Mouse (Mus musculus) kidney, embryonic 15.5 days (tissue): ENCODE data around the gene Golph3l. TPM values are rescaled to one million over a fixed set of nuclear protein-coding genes. Genes with fewer than 3 reads are reported as not detected.
"Not testable (repeated sequence)": the region's sequence is repeated elsewhere in the genome, so short reads cannot be mapped to it uniquely, and the experiment has no call there.

Experiments used
- ATAC-seq: fragments of 200-750 bp; cut with Nextera tagmentation; replicated peaks from 2 replicates; pipeline ENCODE4 v1.8.0; 2017; ENCODE audit warnings: moderate TSS enrichment; ENCODE audit not compliant: low FRiP score
- H3K27ac ChIP-seq: fragments of 300-500 bp; sonication (generic); 2 replicates; pipeline ENCODE4 v1.5.1; 2015; ENCODE audit warnings: mild to moderate bottlenecking, inconsistent platforms
- H3K27me3 ChIP-seq: fragments of 300-500 bp; sonication (generic); 2 replicates; pipeline ENCODE4 v1.6.1; 2015; ENCODE audit warnings: inconsistent platforms
- H3K36me3 ChIP-seq: fragments of 300-500 bp; sonication (generic); 2 replicates; pipeline ENCODE4 v1.6.1; 2015; ENCODE audit warnings: inconsistent platforms
- H3K4me1 ChIP-seq: fragments of 300-500 bp; sonication (generic); 2 replicates; pipeline ENCODE4 v1.6.1; 2015; ENCODE audit warnings: inconsistent platforms
- H3K4me2 ChIP-seq: fragments of 300-500 bp; sonication (generic); 2 replicates; pipeline ENCODE4 v1.6.1; 2015; ENCODE audit warnings: moderate library complexity, mild to moderate bottlenecking, inconsistent platforms
- H3K4me3 ChIP-seq: fragments of 300-500 bp; sonication (generic); replicated peaks from 2 replicates; pipeline ENCODE4 v1.5.1; 2015; ENCODE audit warnings: mild to moderate bottlenecking, inconsistent platforms
- H3K9ac ChIP-seq: fragments of 300-500 bp; sonication (generic); 2 replicates; pipeline ENCODE4 v1.6.1; 2015; ENCODE audit warnings: mild to moderate bottlenecking, inconsistent platforms
- H3K9me3 ChIP-seq: fragments of 300-500 bp; sonication (generic); replicated peaks from 2 replicates; pipeline ENCODE4 v1.6.1; 2016; ENCODE audit warnings: inconsistent platforms
- WGBS: fragments of 180-500 bp; shearing (Covaris S2); methylation state at CpG from one replicate; pipeline ENCODE4 v1.1.7; 2015; ENCODE audit warnings: mixed read lengths; 5-methylcytosine and 5-hydroxymethylcytosine counted together
- polyA plus RNA-seq: library from polyadenylated mRNA; unstranded; fragments of >200 nt; fragmentation: Nextera tagmentation; extraction: Ambion mirVana; gene quantifications from 2 replicates; pipeline ENCODE4 v1.2.1, GENCODE M21; 2015

Golph3l gene
- polyA plus RNA-seq, 1 experiment from 2014 or later, result 33.9 TPM

- Histone ChIP-seq H3K36me3 (peaks cover 14% of the 10 kb centered on the region), H3K9ac (no peak overlapping the region), H3K4me2 (peak overlapping the region; percentile 70), H3K9me3 (no peaks in the 10 kb centered on the region), H3K27me3 (no peaks in the 10 kb centered on the region), H3K4me3 (peak overlapping the region; percentile 71), H3K27ac (peak overlapping the region; percentile 76), H3K4me1 (peaks cover 9% of the 10 kb centered on the region)
- 52% methylated on average over 8 of the region's 8 CpGs for WGBS
- no peak for ATAC-seq
Measured at GRCm38 (mm10) chr3:95587754-95588603, 755 bp upstream of the Golph3l start.

GRCm38 (mm10) chr3:95598734-95599133, 10.0 kb downstream of the Golph3l start:
- ATAC-seq, result no peak
- no peak overlapping the region for H3K27ac ChIP-seq
- H3K9ac ChIP-seq, result no peak overlapping the region
- H3K27me3 ChIP-seq, result no peaks in the 10 kb centered on the region
- no peak overlapping the region for H3K4me3 ChIP-seq
- no peaks in the 10 kb centered on the region for H3K4me1 ChIP-seq
- peaks cover 43% of the 10 kb centered on the region for H3K36me3 ChIP-seq
- no peak overlapping the region for H3K4me2 ChIP-seq
- no peaks in the 10 kb centered on the region for H3K9me3 ChIP-seq

- Histone ChIP-seq H3K36me3 (peaks cover 26% of the 10 kb centered on the region), H3K4me3 (no peak overlapping the region), H3K9me3 (no peaks in the 10 kb centered on the region), H3K4me2 (no peak overlapping the region), H3K4me1 (no peaks in the 10 kb centered on the region), H3K9ac (no peak overlapping the region), H3K27ac (no peak overlapping the region), H3K27me3 (no peaks in the 10 kb centered on the region)
- 70% methylated on average over 3 of the region's 3 CpGs for WGBS
- ATAC-seq, result no peak
Measured at GRCm38 (mm10) chr3:95601287-95601686, 12.6 kb downstream of the Golph3l start.

GRCm38 (mm10) chr3:95606096-95606495, 17.4 kb downstream of the Golph3l start:
- 80% methylated on average over 3 of the region's 3 CpGs for WGBS
- ATAC-seq, result no peak
- H3K4me2 ChIP-seq, result no peak overlapping the region
- no peaks in the 10 kb centered on the region for H3K4me1 ChIP-seq
- peaks cover 42% of the 10 kb centered on the region for H3K36me3 ChIP-seq
- no peaks in the 10 kb centered on the region for H3K27me3 ChIP-seq
- no peak overlapping the region for H3K4me3 ChIP-seq
- H3K27ac ChIP-seq, result no peak overlapping the region
- H3K9ac ChIP-seq, result no peak overlapping the region
- no peaks in the 10 kb centered on the region for H3K9me3 ChIP-seq

- Histone ChIP-seq H3K36me3 (peaks cover 50% of the 10 kb centered on the region), H3K4me2 (no peak overlapping the region), H3K27ac (no peak overlapping the region), H3K4me3 (no peak overlapping the region), H3K4me1 (no peaks in the 10 kb centered on the region), H3K9ac (no peak overlapping the region), H3K27me3 (no peaks in the 10 kb centered on the region), H3K9me3 (no peaks in the 10 kb centered on the region)
- WGBS, result 76% methylated on average over 3 of the region's 3 CpGs
- ATAC-seq, result no peak
Measured at GRCm38 (mm10) chr3:95609195-95609594, 20.5 kb downstream of the Golph3l start.

- H3K9me3 ChIP-seq, result no peaks in the 10 kb centered on the region
- H3K27me3 ChIP-seq, result no peaks in the 10 kb centered on the region
- H3K9ac ChIP-seq, result no peak overlapping the region
- H3K4me1 ChIP-seq, result no peaks in the 10 kb centered on the region
- no peak overlapping the region for H3K27ac ChIP-seq
- H3K4me3 ChIP-seq, result no peak overlapping the region
- no peak for ATAC-seq
- H3K4me2 ChIP-seq, result no peak overlapping the region
- H3K36me3 ChIP-seq, result peaks cover 67% of the 10 kb centered on the region
- 100% methylated on average over 1 of the region's 1 CpGs for WGBS
Measured at GRCm38 (mm10) chr3:95613996-95614395, 25.3 kb downstream of the Golph3l start.

GRCm38 (mm10) chr3:95618511-95618910, 29.8 kb downstream of the Golph3l start:
- ATAC-seq, result no peak
- WGBS, result 85% methylated on average over 1 of the region's 1 CpGs
- Histone ChIP-seq H3K9me3 (no peaks in the 10 kb centered on the region), H3K4me2 (no peak overlapping the region), H3K9ac (no peak overlapping the region), H3K27me3 (no peaks in the 10 kb centered on the region), H3K36me3 (peaks cover 63% of the 10 kb centered on the region), H3K4me3 (no peak overlapping the region), H3K27ac (no peak overlapping the region), H3K4me1 (no peaks in the 10 kb centered on the region)

- WGBS, result 75% methylated on average over 1 of the region's 1 CpGs
- Histone ChIP-seq H3K4me1 (peaks cover 9% of the 10 kb centered on the region), H3K36me3 (peaks cover 44% of the 10 kb centered on the region), H3K27me3 (no peaks in the 10 kb centered on the region), H3K9me3 (no peaks in the 10 kb centered on the region), H3K4me2 (no peak overlapping the region), H3K4me3 (no peak overlapping the region), H3K27ac (no peak overlapping the region), H3K9ac (no peak overlapping the region; the same call in 1 of the 2 replicates)
- no peak for ATAC-seq
Measured at GRCm38 (mm10) chr3:95621241-95621640, 32.5 kb downstream of the Golph3l start.

- not testable (repeated sequence) for H3K9me3 ChIP-seq, H3K4me2 ChIP-seq, H3K27ac ChIP-seq, H3K9ac ChIP-seq, H3K4me3 ChIP-seq, H3K27me3 ChIP-seq, ATAC-seq
- 94% methylated on average over 20 of the region's 20 CpGs for WGBS
- Histone ChIP-seq H3K36me3 (peaks cover 43% of the 10 kb centered on the region), H3K4me1 (peaks cover 18% of the 10 kb centered on the region)
Measured at GRCm38 (mm10) chr3:95622421-95622820, 33.7 kb downstream of the Golph3l start.

GRCm38 (mm10) chr3:95623551-95623950, 34.8 kb downstream of the Golph3l start:
- H3K4me2 ChIP-seq, result no peak overlapping the region
- no peaks in the 10 kb centered on the region for H3K9me3 ChIP-seq
- no peak overlapping the region for H3K9ac ChIP-seq
- no peak overlapping the region for H3K4me3 ChIP-seq
- WGBS, result 72% methylated on average over 2 of the region's 2 CpGs
- ATAC-seq, result no peak
- no peaks in the 10 kb centered on the region for H3K27me3 ChIP-seq
- no peak overlapping the region for H3K27ac ChIP-seq
- H3K4me1 ChIP-seq, result peaks cover 21% of the 10 kb centered on the region
- H3K36me3 ChIP-seq, result peaks cover 43% of the 10 kb centered on the region

- H3K4me1 ChIP-seq, result peaks cover 21% of the 10 kb centered on the region
- H3K4me3 ChIP-seq, result peak overlapping the region; percentile 74
- H3K9ac ChIP-seq, result peak overlapping the region; percentile 52; the same call in 1 of the 2 replicates
- ATAC-seq, H3K27me3 ChIP-seq, H3K9me3 ChIP-seq: not testable (repeated sequence)
- WGBS, result 74% methylated on average over 5 of the region's 5 CpGs
- H3K36me3 ChIP-seq, result peaks cover 45% of the 10 kb centered on the region
- peak overlapping the region; percentile 61 for H3K4me2 ChIP-seq
- H3K27ac ChIP-seq, result peak overlapping the region; percentile 94
Measured at GRCm38 (mm10) chr3:95623991-95624515, 35.3 kb downstream of the Golph3l start.

GRCm38 (mm10) chr3:95624628-95625503, 36.1 kb downstream of the Golph3l start, which contains the start of gene Ensa:
TSS of gene Ensa (plus strand) at chr3:95624993.
- Histone ChIP-seq H3K36me3 (peaks cover 45% of the 10 kb centered on the region), H3K27me3 (no peaks in the 10 kb centered on the region), H3K4me1 (peaks cover 21% of the 10 kb centered on the region), H3K9me3 (no peaks in the 10 kb centered on the region), H3K4me3 (peak within 1 kb of the TSS; percentile 74), H3K9ac (peak within 1 kb of the TSS; percentile 54), H3K27ac (peak within 1 kb of the TSS; percentile 94), H3K4me2 (peak within 1 kb of the TSS; percentile 79)
- peak; percentile 99 for ATAC-seq
- under 1% methylated on average over 44 of the region's 44 CpGs for WGBS
